Mouse (Mus musculus) naive thymus-derived CD4-positive, alpha-beta T cell, adult 2 months (primary cell): ENCODE results near the gene 4930524B15Rik.
A peak's percentile ranks its signal among the peaks of the same experiment; 100 is the strongest.
"Not testable (repeated sequence)": the region's sequence is repeated elsewhere in the genome, so short reads cannot be mapped to it uniquely, and the experiment has no call there.

ENCODE experiments used
- DNase-seq: peaks from one replicate; pipeline ENCODE4 v3.0.0-alpha.2; 2011; ENCODE audit warnings: low read depth

The 4930524B15Rik gene

GRCm38 (mm10) chr11:31983249-31983648 is 17.9 kb downstream of the 4930524B15Rik start:
- no peak for DNase-seq

GRCm38 (mm10) chr11:31984786-31985185 is 19.4 kb downstream of the 4930524B15Rik start:
- DNase-seq = no peak

- DNase-seq = no peak
Measured at GRCm38 (mm10) chr11:31992535-31992934, 27.1 kb downstream of the 4930524B15Rik start.

- DNase-seq = peak; percentile 84
Measured at GRCm38 (mm10) chr11:31999716-32000115, 34.3 kb downstream of the 4930524B15Rik start.

GRCm38 (mm10) chr11:32000281-32000680 is 34.9 kb downstream of the 4930524B15Rik start, which contains the start of gene Nsg2:
Gene Nsg2, plus strand, starts transcription at chr11:32000463.
- DNase-seq = peak; percentile 92

- DNase-seq = peak; percentile 52
Measured at GRCm38 (mm10) chr11:32001181-32001910, 36.0 kb downstream of the 4930524B15Rik start.

- DNase-seq = no peak
Measured at GRCm38 (mm10) chr11:32002670-32003072, 37.3 kb downstream of the 4930524B15Rik start.

GRCm38 (mm10) chr11:32008049-32008448 is 42.7 kb downstream of the 4930524B15Rik start:
- DNase-seq = not testable (repeated sequence)

GRCm38 (mm10) chr11:32008852-32009251 is 43.5 kb downstream of the 4930524B15Rik start:
- DNase-seq = no peak

- DNase-seq = peak; percentile 61
Measured at GRCm38 (mm10) chr11:32009961-32010662, 44.7 kb downstream of the 4930524B15Rik start.

- peak; percentile 87 for DNase-seq
Measured at GRCm38 (mm10) chr11:32010663-32010970, 45.2 kb downstream of the 4930524B15Rik start.

- peak; percentile 86 for DNase-seq
Measured at GRCm38 (mm10) chr11:32011867-32012603, 46.6 kb downstream of the 4930524B15Rik start.

GRCm38 (mm10) chr11:32013014-32013427 is 47.6 kb downstream of the 4930524B15Rik start:
- DNase-seq = peak; percentile 49

- peak; percentile 60 for DNase-seq
Measured at GRCm38 (mm10) chr11:32013561-32013960, 48.2 kb downstream of the 4930524B15Rik start.

- no peak for DNase-seq
Measured at GRCm38 (mm10) chr11:32018201-32018600, 52.8 kb downstream of the 4930524B15Rik start.

GRCm38 (mm10) chr11:32020031-32020965 is 54.9 kb downstream of the 4930524B15Rik start:
- peak; percentile 71 for DNase-seq

GRCm38 (mm10) chr11:32026634-32027033 is 61.2 kb downstream of the 4930524B15Rik start:
- no peak for DNase-seq

GRCm38 (mm10) chr11:32027474-32028342 is 62.3 kb downstream of the 4930524B15Rik start:
- DNase-seq = no peak

GRCm38 (mm10) chr11:32028605-32029004 is 63.2 kb downstream of the 4930524B15Rik start:
- DNase-seq = no peak
